Mouse (Mus musculus): Measurements from ENCODE around the gene Cd47. TPM values are rescaled to one million over a fixed set of nuclear protein-coding genes. Genes with fewer than 3 reads are reported as not detected.

Cd47 gene
- polyA plus RNA-seq, 1 experiment from 2014 or later: 97.9 TPM

- H3K27ac ChIP-seq (ENCODE audit: low read depth, low read length): no peak overlapping the region
- H3K4me3 ChIP-seq (ENCODE audit: low read depth, low read length): no peak overlapping the region
- H3K27me3 ChIP-seq (replicated peaks; ENCODE audit: control insufficient read depth, insufficient read depth, low read length): no peaks in the 10 kb centered on the region
- H3K9ac ChIP-seq (ENCODE audit: low read length): no peak overlapping the region
- 92% methylated on average over 6 of the region's 6 CpGs for WGBS
- no peak for DNase-seq (ENCODE audit: low spot score)
- H3K9me3 ChIP-seq (replicated peaks; ENCODE audit: control insufficient read depth, low read length): no peaks in the 10 kb centered on the region
- no peak for ATAC-seq
- no peaks in the 10 kb centered on the region for H3K36me3 ChIP-seq (ENCODE audit: control insufficient read depth, insufficient read depth, low read length)
- no peak overlapping the region for H3K4me2 ChIP-seq (ENCODE audit: low read length)
- peaks cover 7% of the 10 kb centered on the region for H3K4me1 ChIP-seq (ENCODE audit: control insufficient read depth, insufficient read depth, low read length)
Measured at GRCm38 (mm10) chr16:49798790-49799189, 1.5 kb upstream of the Cd47 start.

GRCm38 (mm10) chr16:49800996-49801395 lies 663 bp downstream of the Cd47 start:
- H3K4me3 ChIP-seq (ENCODE audit: low read depth, low read length): no peak overlapping the region
- 88% methylated on average over 5 of the region's 5 CpGs for WGBS
- no peak overlapping the region for H3K27ac ChIP-seq (ENCODE audit: low read depth, low read length)
- H3K9me3 ChIP-seq (replicated peaks; ENCODE audit: control insufficient read depth, low read length): no peaks in the 10 kb centered on the region
- peaks cover 15% of the 10 kb centered on the region for H3K4me1 ChIP-seq (ENCODE audit: control insufficient read depth, insufficient read depth, low read length)
- no peak overlapping the region for H3K9ac ChIP-seq (ENCODE audit: low read length)
- ATAC-seq (no peak), DNase-seq (ENCODE audit: low spot score) (no peak)
- no peaks in the 10 kb centered on the region for H3K36me3 ChIP-seq (ENCODE audit: control insufficient read depth, insufficient read depth, low read length)
- no peak overlapping the region for H3K4me2 ChIP-seq (ENCODE audit: low read length)
- H3K27me3 ChIP-seq (replicated peaks; ENCODE audit: control insufficient read depth, insufficient read depth, low read length): no peaks in the 10 kb centered on the region

GRCm38 (mm10) chr16:49801399-49801798 lies 1.1 kb downstream of the Cd47 start:
- Histone ChIP-seq H3K36me3 (ENCODE audit: control insufficient read depth, insufficient read depth, low read length) (no peaks in the 10 kb centered on the region), H3K27ac (ENCODE audit: low read depth, low read length) (no peak overlapping the region), H3K4me2 (ENCODE audit: low read length) (no peak overlapping the region), H3K4me1 (ENCODE audit: control insufficient read depth, insufficient read depth, low read length) (peaks cover 15% of the 10 kb centered on the region), H3K27me3 (replicated peaks; ENCODE audit: control insufficient read depth, insufficient read depth, low read length) (no peaks in the 10 kb centered on the region), H3K9ac (ENCODE audit: low read length) (no peak overlapping the region), H3K9me3 (replicated peaks; ENCODE audit: control insufficient read depth, low read length) (no peaks in the 10 kb centered on the region), H3K4me3 (ENCODE audit: low read depth, low read length) (no peak overlapping the region)
- DNase-seq (ENCODE audit: low spot score) (no peak), ATAC-seq (no peak)
- WGBS: 74% methylated on average over 5 of the region's 5 CpGs

- DNase-seq (ENCODE audit: low spot score): no peak
- WGBS: 48% methylated on average over 2 of the region's 2 CpGs
Measured at GRCm38 (mm10) chr16:49802993-49803392, 2.7 kb downstream of the Cd47 start.

GRCm38 (mm10) chr16:49803932-49804461 lies 3.7 kb downstream of the Cd47 start:
- H3K36me3 ChIP-seq (ENCODE audit: control insufficient read depth, insufficient read depth, low read length): no peaks in the 10 kb centered on the region
- H3K27ac ChIP-seq (ENCODE audit: low read depth, low read length): no peak overlapping the region
- no peaks in the 10 kb centered on the region for H3K9me3 ChIP-seq (replicated peaks; ENCODE audit: control insufficient read depth, low read length)
- peak overlapping the region; percentile 21 for H3K4me3 ChIP-seq (ENCODE audit: low read depth, low read length)
- peak overlapping the region; percentile 55 for H3K4me2 ChIP-seq (ENCODE audit: low read length)
- peak overlapping the region; percentile 59 for H3K9ac ChIP-seq (ENCODE audit: low read length)
- peaks cover 15% of the 10 kb centered on the region for H3K4me1 ChIP-seq (ENCODE audit: control insufficient read depth, insufficient read depth, low read length)
- H3K27me3 ChIP-seq (replicated peaks; ENCODE audit: control insufficient read depth, insufficient read depth, low read length): no peaks in the 10 kb centered on the region
- DNase-seq (ENCODE audit: low spot score) (peak; percentile 81), ATAC-seq (peak; percentile 85)
- under 1% methylated on average over 12 of the region's 12 CpGs for WGBS

More at GRCm38 (mm10) chr16:49802993-49803392, 2.7 kb downstream of the Cd47 start:
- H3K27me3 ChIP-seq (replicated peaks; ENCODE audit: control insufficient read depth, insufficient read depth, low read length): no peaks in the 10 kb centered on the region
- H3K4me3 ChIP-seq (ENCODE audit: low read depth, low read length): no peak overlapping the region
- no peaks in the 10 kb centered on the region for H3K36me3 ChIP-seq (ENCODE audit: control insufficient read depth, insufficient read depth, low read length)
- peaks cover 15% of the 10 kb centered on the region for H3K4me1 ChIP-seq (ENCODE audit: control insufficient read depth, insufficient read depth, low read length)
- no peak overlapping the region for H3K4me2 ChIP-seq (ENCODE audit: low read length)
- no peak for ATAC-seq
- no peaks in the 10 kb centered on the region for H3K9me3 ChIP-seq (replicated peaks; ENCODE audit: control insufficient read depth, low read length)
- H3K27ac ChIP-seq (ENCODE audit: low read depth, low read length): no peak overlapping the region
- H3K9ac ChIP-seq (ENCODE audit: low read length): no peak overlapping the region

- Histone ChIP-seq H3K4me3 (ENCODE audit: low read depth, low read length) (no peak overlapping the region), H3K27me3 (replicated peaks; ENCODE audit: control insufficient read depth, insufficient read depth, low read length) (no peaks in the 10 kb centered on the region), H3K4me2 (ENCODE audit: low read length) (no peak overlapping the region), H3K36me3 (ENCODE audit: control insufficient read depth, insufficient read depth, low read length) (no peaks in the 10 kb centered on the region), H3K9me3 (replicated peaks; ENCODE audit: control insufficient read depth, low read length) (no peaks in the 10 kb centered on the region), H3K4me1 (ENCODE audit: control insufficient read depth, insufficient read depth, low read length) (peaks cover 15% of the 10 kb centered on the region), H3K9ac (ENCODE audit: low read length) (no peak overlapping the region), H3K27ac (ENCODE audit: low read depth, low read length) (no peak overlapping the region)
- DNase-seq (ENCODE audit: low spot score) (no peak), ATAC-seq (no peak)
- WGBS: 77% methylated on average over 10 of the region's 10 CpGs
Measured at GRCm38 (mm10) chr16:49806920-49807319, 6.6 kb downstream of the Cd47 start.

- Histone ChIP-seq H3K27ac (ENCODE audit: low read depth, low read length) (no peak overlapping the region), H3K9me3 (replicated peaks; ENCODE audit: control insufficient read depth, low read length) (no peaks in the 10 kb centered on the region), H3K9ac (ENCODE audit: low read length) (no peak overlapping the region), H3K4me2 (ENCODE audit: low read length) (no peak overlapping the region), H3K36me3 (ENCODE audit: control insufficient read depth, insufficient read depth, low read length) (no peaks in the 10 kb centered on the region), H3K27me3 (replicated peaks; ENCODE audit: control insufficient read depth, insufficient read depth, low read length) (no peaks in the 10 kb centered on the region), H3K4me3 (ENCODE audit: low read depth, low read length) (no peak overlapping the region), H3K4me1 (ENCODE audit: control insufficient read depth, insufficient read depth, low read length) (peaks cover 15% of the 10 kb centered on the region)
- 88% methylated on average over 7 of the region's 7 CpGs for WGBS
- DNase-seq (ENCODE audit: low spot score) (no peak), ATAC-seq (no peak)
Measured at GRCm38 (mm10) chr16:49807419-49807841, 7.1 kb downstream of the Cd47 start.

- no peak overlapping the region for H3K27ac ChIP-seq (ENCODE audit: low read depth, low read length)
- no peaks in the 10 kb centered on the region for H3K36me3 ChIP-seq (ENCODE audit: control insufficient read depth, insufficient read depth, low read length)
- WGBS: 87% methylated on average over 18 of the region's 18 CpGs
- ATAC-seq (no peak), DNase-seq (ENCODE audit: low spot score) (no peak)
- H3K4me3 ChIP-seq (ENCODE audit: low read depth, low read length): no peak overlapping the region
- H3K4me2 ChIP-seq (ENCODE audit: low read length): no peak overlapping the region
- no peak overlapping the region for H3K9ac ChIP-seq (ENCODE audit: low read length)
- H3K4me1 ChIP-seq (ENCODE audit: control insufficient read depth, insufficient read depth, low read length): peaks cover 15% of the 10 kb centered on the region
- H3K27me3 ChIP-seq (replicated peaks; ENCODE audit: control insufficient read depth, insufficient read depth, low read length): no peaks in the 10 kb centered on the region
- H3K9me3 ChIP-seq (replicated peaks; ENCODE audit: control insufficient read depth, low read length): no peaks in the 10 kb centered on the region
Measured at GRCm38 (mm10) chr16:49807862-49808430, 7.6 kb downstream of the Cd47 start.

GRCm38 (mm10) chr16:49811897-49812296 lies 11.6 kb downstream of the Cd47 start:
- no peaks in the 10 kb centered on the region for H3K4me1 ChIP-seq (ENCODE audit: control insufficient read depth, insufficient read depth, low read length)
- DNase-seq (ENCODE audit: low spot score) (no peak), ATAC-seq (no peak)
- H3K27ac ChIP-seq (ENCODE audit: low read depth, low read length): no peak overlapping the region
- H3K4me3 ChIP-seq (ENCODE audit: low read depth, low read length): no peak overlapping the region
- whole genome bisulfite sequencing: 88% methylated on average over 2 of the region's 2 CpGs
- no peaks in the 10 kb centered on the region for H3K9me3 ChIP-seq (replicated peaks; ENCODE audit: control insufficient read depth, low read length)
- H3K9ac ChIP-seq (ENCODE audit: low read length): no peak overlapping the region
- no peaks in the 10 kb centered on the region for H3K27me3 ChIP-seq (replicated peaks; ENCODE audit: control insufficient read depth, insufficient read depth, low read length)
- no peak overlapping the region for H3K4me2 ChIP-seq (ENCODE audit: low read length)
- no peaks in the 10 kb centered on the region for H3K36me3 ChIP-seq (ENCODE audit: control insufficient read depth, insufficient read depth, low read length)

Data from forebrain, embryonic 14.5 days (tissue).